Mouse (Mus musculus) cortical plate, adult 2 months (tissue): ENCODE measurements around the gene Mlxip.

Experiments used
- CTCF ChIP-seq: fragments of 200-500 bp; IDR thresholded peaks from 2 replicates; pipeline ENCODE4 v1.5.1; 2011; ENCODE audit warnings: mild to moderate bottlenecking, control low read depth, low read length; ENCODE audit not compliant: insufficient read depth; ENCODE audit errors: extremely low read depth
- POLR2A ChIP-seq: fragments of 200-500 bp; IDR thresholded peaks from 2 replicates; pipeline ENCODE4 v1.6.1; 2011; ENCODE audit warnings: mild to moderate bottlenecking, low read length, control low read depth; ENCODE audit not compliant: insufficient read depth; ENCODE audit errors: extremely low read depth

GRCm38 (mm10) chr5:123427556-123427955 lies 33.0 kb downstream of the Mlxip start:
- TF ChIP-seq POLR2A (no peak), CTCF (no peak)
